Mouse (Mus musculus): ENCODE results near the gene Spen. TPM values are rescaled to one million over a fixed set of nuclear protein-coding genes. Genes with fewer than 3 reads are reported as not detected.

Gene Spen
- polyA plus RNA-seq, 1 experiment = 29.2 TPM

DNA sequence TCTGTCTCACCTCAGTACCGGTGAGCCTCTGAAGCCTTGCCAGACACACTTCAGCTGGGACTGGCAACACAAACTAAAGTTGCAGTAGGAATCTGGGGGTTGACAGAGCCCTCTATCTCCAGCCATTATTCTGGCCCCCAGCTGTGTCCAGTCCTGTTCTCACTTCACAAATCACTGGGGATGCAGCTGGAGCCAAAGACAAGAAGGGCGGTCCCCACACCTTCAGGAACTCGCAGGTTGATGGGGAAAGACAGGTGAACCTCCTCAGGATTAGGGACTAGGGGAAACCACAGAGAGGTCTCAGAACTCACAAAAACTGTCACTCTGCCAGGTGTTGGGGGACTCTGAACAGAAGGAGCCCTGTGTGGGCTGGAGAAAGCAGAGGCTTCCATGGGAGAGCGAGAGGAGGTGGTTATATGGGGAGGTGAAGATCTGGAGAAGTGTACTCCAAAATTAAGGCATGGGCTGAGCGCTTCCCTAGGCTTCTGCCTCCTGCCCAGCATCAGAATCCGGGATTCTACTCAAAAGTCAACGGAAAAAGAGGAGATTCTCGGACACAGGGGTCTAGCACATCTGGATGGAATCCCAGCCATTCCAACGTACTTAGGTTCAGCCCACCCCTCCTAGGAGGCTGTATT lies 118.1 kb downstream of the Spen start, which contains the start of gene Hspb7:
TSS of gene Hspb7 (plus strand) at position 588 of the 638 bp plus-strand sequence.
- Histone ChIP-seq H3K4me3 (ENCODE audit: insufficient read depth, low read length) (0 out of 2 replicates have a peak within 1 kb of the TSS, but pooled peaks have one; percentile 3), H3K27ac (ENCODE audit: insufficient read depth, low read depth, low read length) (peak within 1 kb of the TSS; percentile 76), H3K4me1 (ENCODE audit: control insufficient read depth, insufficient read depth, low read length) (peaks cover 36% of the 10 kb centered on the region)
- TF ChIP-seq CTCF (IDR thresholded peaks at IDR 0.05; ENCODE audit: low read depth, low read length) (no peak), POLR2A (IDR thresholded peaks at IDR 0.05; ENCODE audit: borderline replicate concordance, low read depth, low read length) (no peak)

DNA sequence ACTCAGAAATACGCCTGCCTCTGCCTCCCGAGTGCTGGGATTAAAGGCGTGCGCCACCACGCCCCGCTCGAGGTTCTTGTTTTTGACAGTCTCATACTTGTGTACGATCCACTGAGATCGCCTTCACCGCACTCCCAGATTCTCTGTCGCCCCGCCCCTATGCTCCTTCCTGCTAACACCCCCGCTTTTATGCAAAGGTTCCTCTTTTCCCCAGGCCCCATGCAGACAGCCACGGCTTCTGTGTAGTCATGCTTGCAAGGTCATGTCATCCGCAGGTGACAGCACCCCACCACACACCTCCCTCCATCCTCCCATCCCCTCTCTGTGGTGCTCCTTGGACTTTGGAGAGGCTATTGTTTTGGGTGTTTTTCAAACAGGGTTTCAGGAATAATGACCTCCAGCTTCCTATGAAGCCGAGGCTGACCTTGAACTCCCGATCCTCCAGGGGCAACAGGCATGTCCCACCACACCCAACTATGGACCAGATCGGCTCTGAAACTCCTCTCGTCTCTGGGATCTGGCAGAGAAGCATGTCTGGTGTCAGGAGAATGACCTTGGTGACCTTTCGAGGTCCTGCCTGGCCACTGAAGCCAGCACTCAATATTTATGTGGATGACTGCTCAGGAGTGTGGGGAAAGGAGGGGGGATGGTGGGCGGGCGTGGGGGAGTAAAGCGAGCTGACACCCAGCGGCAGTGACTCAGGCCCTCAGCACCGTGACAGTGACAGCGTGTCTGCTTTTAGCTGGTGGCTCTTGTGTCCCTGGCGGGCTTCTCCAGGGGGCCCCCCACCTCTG lies 118.8 kb downstream of the Spen start:
- Histone ChIP-seq H3K27ac (ENCODE audit: insufficient read depth, low read depth, low read length) (peak overlapping the region; percentile 76), H3K4me1 (ENCODE audit: control insufficient read depth, insufficient read depth, low read length) (peaks cover 31% of the 10 kb centered on the region), H3K4me3 (ENCODE audit: insufficient read depth, low read length) (0 out of 2 replicates have a peak overlapping the region, but pooled peaks have one; percentile 3)
- TF ChIP-seq POLR2A (IDR thresholded peaks at IDR 0.05; ENCODE audit: borderline replicate concordance, low read depth, low read length) (no peak), CTCF (IDR thresholded peaks at IDR 0.05; ENCODE audit: low read depth, low read length) (no peak)

Other genes with a start within 250 kb of the Spen start
- gene Epha2, start 237.4 kb downstream of the Spen start, polyA plus RNA-seq (2012; ENCODE audit: insufficient read depth, insufficient read length, missing spikeins) = 0.13 and 0.80 TPM in 2 replicates
- not detected in 2 replicates for gene Fam131c, start 170.4 kb downstream of the Spen start, polyA plus RNA-seq (2012; ENCODE audit: insufficient read depth, insufficient read length, missing spikeins)
- gene Clcnka, start 139.9 kb downstream of the Spen start, polyA plus RNA-seq (2012; ENCODE audit: insufficient read depth, insufficient read length, missing spikeins) = not detected in 2 replicates
- gene Clcnkb, start 122.6 kb downstream of the Spen start, polyA plus RNA-seq (2012; ENCODE audit: insufficient read depth, insufficient read length, missing spikeins) = not detected in 2 replicates
- gene Hspb7, start 117.8 kb downstream of the Spen start, polyA plus RNA-seq (2012; ENCODE audit: insufficient read depth, insufficient read length, missing spikeins) = not detected in 2 replicates
- gene Srarp, start 102.5 kb downstream of the Spen start, polyA plus RNA-seq (2012; ENCODE audit: insufficient read depth, insufficient read length, missing spikeins) = not detected in 2 replicates
- 12.6 and 16.4 TPM in 2 replicates for gene Zbtb17, start 93.9 kb downstream of the Spen start, polyA plus RNA-seq (2012; ENCODE audit: insufficient read depth, insufficient read length, missing spikeins)
- gene Fblim1, start 67.5 kb upstream of the Spen start, polyA plus RNA-seq (2012; ENCODE audit: insufficient read depth, insufficient read length, missing spikeins) = 60.2 and 65.0 TPM in 2 replicates
- gene Tmem82, start 80.0 kb upstream of the Spen start, polyA plus RNA-seq (2012; ENCODE audit: insufficient read depth, insufficient read length, missing spikeins) = 2.4 and 3.3 TPM in 2 replicates
- gene Slc25a34, start 85.2 kb upstream of the Spen start, polyA plus RNA-seq (2012; ENCODE audit: insufficient read depth, insufficient read length, missing spikeins) = 0.48 and 0.49 TPM in 2 replicates
- 56.0 and 62.1 TPM in 2 replicates for gene Plekhm2, start 126.3 kb upstream of the Spen start, polyA plus RNA-seq (2012; ENCODE audit: insufficient read depth, insufficient read length, missing spikeins)
- 5.6 TPM in 1 of 2 replicates, not detected in the other for gene Rsc1a1, start 147.0 kb upstream of the Spen start, polyA plus RNA-seq (2012; ENCODE audit: insufficient read depth, insufficient read length, missing spikeins)
- 69.5 and 74.4 TPM in 2 replicates for gene Ddi2, start 184.8 kb upstream of the Spen start, polyA plus RNA-seq (2012; ENCODE audit: insufficient read depth, insufficient read length, missing spikeins)
- gene Agmat, start 208.1 kb upstream of the Spen start, polyA plus RNA-seq (2012; ENCODE audit: insufficient read depth, insufficient read length, missing spikeins) = not detected in 2 replicates